Comparison of ENCODE assay signal across 9 mouse cellular contexts in the genomic region with DNA sequence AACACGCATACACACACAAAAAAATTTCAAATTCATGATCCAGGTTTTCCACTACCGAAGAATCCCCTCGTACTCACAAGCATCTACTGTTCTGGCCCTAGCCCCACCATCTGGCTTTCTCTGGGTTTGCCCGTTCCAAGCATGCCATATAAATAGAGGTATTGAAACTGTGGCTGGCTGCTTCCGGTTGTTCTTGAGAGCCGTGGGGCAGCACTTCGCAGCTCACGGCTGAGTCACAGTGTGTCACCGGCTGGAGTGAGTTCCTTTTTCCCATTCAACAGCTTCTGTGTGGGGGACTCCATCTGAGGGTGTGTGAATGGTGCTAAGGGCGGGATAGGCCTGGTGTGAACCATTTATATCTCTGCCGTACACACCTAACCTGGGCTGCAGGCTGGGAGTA. TPM values are rescaled to one million over a fixed set of nuclear protein-coding genes. Genes with fewer than 3 reads are reported as not detected.
DNase-seq lines count a peak whose midpoint lies in the region; ATAC-seq and TF ChIP-seq lines count a peak whose summit lies in the region.
"Had no signal": no experiment of that assay in that cellular context is flagged by ENCODE, and none has a peak within 500 bp of the region (broad histone marks: within the 10 kb centered on the region; RNA-seq: fewer than 3 reads in every experiment).

No protein-coding gene starts in this region.

- H3K4me1 ChIP-seq in midbrain, postnatal 0 days (ENCODE audit: insufficient read depth, low read length): no peaks in the 10 kb centered on the region
- 0 out of 2 replicates have a peak, but pooled peaks cover 8% of the 10 kb centered on the region for H3K4me1 ChIP-seq in midbrain, embryonic 14.5 days (ENCODE audit: control insufficient read depth, insufficient read depth, low read length)
- peaks cover 12% of the 10 kb centered on the region; the same call in 1 of the 2 replicates for H3K4me1 ChIP-seq in forebrain, embryonic 11.5 days (replicated peaks; ENCODE audit: control insufficient read depth, insufficient read depth, low read length)
- H3K4me1 ChIP-seq in hindbrain, embryonic 11.5 days (replicated peaks; ENCODE audit: control insufficient read depth, insufficient read depth, low read length): peaks cover 6% of the 10 kb centered on the region; the same call in 1 of the 2 replicates

- no peak overlapping the region for H3K9ac ChIP-seq in midbrain, postnatal 0 days (replicated peaks; ENCODE audit: low read length, poor library complexity, severe bottlenecking)
- H3K9ac ChIP-seq in midbrain, embryonic 14.5 days (replicated peaks; ENCODE audit: low read length): no peak overlapping the region
- H3K9ac ChIP-seq in forebrain, embryonic 11.5 days (ENCODE audit: low read length): no peak overlapping the region
- H3K9ac ChIP-seq in hindbrain, embryonic 11.5 days (ENCODE audit: low read depth, low read length): no peak overlapping the region
- H3K9ac ChIP-seq: limb, embryonic 13.5 days had no signal

- no peaks in the 10 kb centered on the region for H3K9me3 ChIP-seq in midbrain, postnatal 0 days (ENCODE audit: low read length)
- H3K9me3 ChIP-seq in midbrain, embryonic 14.5 days (ENCODE audit: control insufficient read depth, low read length): no peaks in the 10 kb centered on the region
- no peaks in the 10 kb centered on the region for H3K9me3 ChIP-seq in forebrain, embryonic 11.5 days (ENCODE audit: control insufficient read depth, low read length)
- H3K9me3 ChIP-seq in hindbrain, embryonic 11.5 days (ENCODE audit: control insufficient read depth, low read length): no peaks in the 10 kb centered on the region
- H3K9me3 ChIP-seq: limb, embryonic 13.5 days had no signal

- H3K4me2 ChIP-seq in midbrain, postnatal 0 days (ENCODE audit: low read depth, low read length, poor library complexity, severe bottlenecking): no peak overlapping the region
- no peak overlapping the region for H3K4me2 ChIP-seq in midbrain, embryonic 14.5 days (ENCODE audit: low read length)
- no peak overlapping the region for H3K4me2 ChIP-seq in forebrain, embryonic 11.5 days (ENCODE audit: low read depth, low read length, severe bottlenecking)
- no peak overlapping the region for H3K4me2 ChIP-seq in hindbrain, embryonic 11.5 days (replicated peaks; ENCODE audit: low read depth, low read length)
- H3K4me2 ChIP-seq: limb, embryonic 13.5 days had no signal

- H3K27me3 ChIP-seq in midbrain, postnatal 0 days (ENCODE audit: insufficient read depth, low read length): peaks cover 10% of the 10 kb centered on the region
- H3K27me3 ChIP-seq in midbrain, embryonic 14.5 days (ENCODE audit: control insufficient read depth, insufficient read depth, low read length): peaks cover 30% of the 10 kb centered on the region; the same call in 1 of the 2 replicates
- peaks cover 16% of the 10 kb centered on the region for H3K27me3 ChIP-seq in forebrain, embryonic 11.5 days (ENCODE audit: control insufficient read depth, insufficient read depth, low read length)
- peaks cover 24% of the 10 kb centered on the region for H3K27me3 ChIP-seq in hindbrain, embryonic 11.5 days (ENCODE audit: control insufficient read depth, insufficient read depth, low read length)

- TF ChIP-seq CTCF in midbrain, postnatal 0 days (IDR thresholded peaks at IDR 0.05): no peak

- DNase-seq in midbrain, postnatal 0 days (ENCODE audit: low spot score): peak; percentile 22
- no peak for DNase-seq in midbrain, embryonic 14.5 days
- peak; percentile 53 to 80 for DNase-seq in frontal cortex, postnatal 10 days (ENCODE audit: low spot score in 2 of 2)
- DNase-seq in left cerebral cortex, postnatal 36 days (ENCODE audit: low spot score in 2 of 2): peak; percentile 73 to 83
- peak; percentile 70 for DNase-seq in thymus, postnatal 0 days (ENCODE audit: low spot score)
- DNase-seq in forebrain, embryonic 11.5 days (ENCODE audit: low spot score): no peak
- no peak for DNase-seq in kidney, postnatal 14 days
- no peak for DNase-seq in hindbrain, embryonic 11.5 days (ENCODE audit: low spot score)

- H3K4me3 ChIP-seq in midbrain, postnatal 0 days (ENCODE audit: low read depth, low read length): no peak overlapping the region
- no peak overlapping the region for H3K4me3 ChIP-seq in midbrain, embryonic 14.5 days (replicated peaks; ENCODE audit: low read depth, low read length)
- no peak overlapping the region for H3K4me3 ChIP-seq in forebrain, embryonic 11.5 days (ENCODE audit: low read depth, low read length)
- no peak overlapping the region for H3K4me3 ChIP-seq in hindbrain, embryonic 11.5 days (ENCODE audit: low read depth, low read length)
- H3K4me3 ChIP-seq: limb, embryonic 13.5 days had no signal

- ATAC-seq in midbrain, postnatal 0 days (ENCODE audit: low FRiP score): no peak
- no peak for ATAC-seq in midbrain, embryonic 14.5 days (ENCODE audit: low FRiP score, low TSS enrichment)
- ATAC-seq in forebrain, embryonic 11.5 days (replicated peaks; ENCODE audit: low FRiP score): no peak
- ATAC-seq in hindbrain, embryonic 11.5 days (ENCODE audit: low FRiP score): no peak

- no peaks in the 10 kb centered on the region for H3K36me3 ChIP-seq in midbrain, postnatal 0 days (ENCODE audit: insufficient read depth, low read length)
- H3K36me3 ChIP-seq in midbrain, embryonic 14.5 days (ENCODE audit: control insufficient read depth, insufficient read depth, low read length): no peaks in the 10 kb centered on the region
- no peaks in the 10 kb centered on the region for H3K36me3 ChIP-seq in forebrain, embryonic 11.5 days (ENCODE audit: control insufficient read depth, insufficient read depth, low read length)
- no peaks in the 10 kb centered on the region for H3K36me3 ChIP-seq in hindbrain, embryonic 11.5 days (ENCODE audit: control insufficient read depth, insufficient read depth, low read length)

- WGBS in midbrain, postnatal 0 days: 87% methylated on average over 11 of the region's 11 CpGs
- WGBS in midbrain, embryonic 14.5 days: 91% methylated on average over 11 of the region's 11 CpGs
- 92% methylated on average over 11 of the region's 11 CpGs for WGBS in forebrain, embryonic 11.5 days
- 88% methylated on average over 11 of the region's 11 CpGs for WGBS in hindbrain, embryonic 11.5 days

- intact Hi-C loops in left cerebral cortex, postnatal 36 days (cut with DNase I): no loop called here

- H3K27ac ChIP-seq in midbrain, postnatal 0 days (ENCODE audit: low read depth, low read length): no peak overlapping the region
- H3K27ac ChIP-seq in midbrain, embryonic 14.5 days (replicated peaks; ENCODE audit: low read depth, low read length): no peak overlapping the region
- H3K27ac ChIP-seq in forebrain, embryonic 11.5 days (ENCODE audit: low read depth, low read length): no peak overlapping the region
- no peak overlapping the region for H3K27ac ChIP-seq in hindbrain, embryonic 11.5 days (ENCODE audit: low read depth, low read length)
- H3K27ac ChIP-seq: limb, embryonic 13.5 days had no signal

RNA-seq across cellular contexts. Expression of gene Adssl1, which starts 2.7 kb away (rescaled TPM):
- total RNA-seq in midbrain, postnatal 0 days (2014; rRNA removed): 2.0 and 4.1 TPM in 2 replicates
- 8.2 and 9.4 TPM in 2 replicates for polyA plus RNA-seq in midbrain, postnatal 0 days (2015; fragmentation: Nextera tagmentation; extraction: Ambion mirVana)
- polyA plus RNA-seq in midbrain, embryonic 14.5 days (2014; fragmentation: Nextera tagmentation; extraction: Ambion mirVana): 2.8 and 3.1 TPM in 2 replicates
- 10 to 100 TPM; 14.3 to 25.8 TPM for total RNA-seq in left cerebral cortex, postnatal 36 days (2021)
- polyA plus RNA-seq in thymus, postnatal 0 days (2015; fragmentation: Nextera tagmentation; extraction: Ambion mirVana): 10.1 and 10.6 TPM in 2 replicates
- polyA plus RNA-seq in forebrain, embryonic 11.5 days (2014; fragmentation: Nextera tagmentation; extraction: Ambion mirVana): 1.9 and 2.1 TPM in 2 replicates
- 2.1 and 2.6 TPM in 2 replicates for polyA plus RNA-seq in hindbrain, embryonic 11.5 days (2014; fragmentation: Nextera tagmentation; extraction: Ambion mirVana)

RNA-seq across cellular contexts. Expression of gene Siva1, which starts 27.3 kb away (rescaled TPM):
- 24.0 and 25.4 TPM in 2 replicates for total RNA-seq in midbrain, postnatal 0 days (2014; rRNA removed)
- polyA plus RNA-seq in midbrain, postnatal 0 days (2015; fragmentation: Nextera tagmentation; extraction: Ambion mirVana): 43.4 and 45.5 TPM in 2 replicates
- polyA plus RNA-seq in midbrain, embryonic 14.5 days (2014; fragmentation: Nextera tagmentation; extraction: Ambion mirVana): 62.3 and 63.9 TPM in 2 replicates
- total RNA-seq in left cerebral cortex, postnatal 36 days (2021): 10 to 100 TPM; 17.8 to 23.0 TPM
- polyA plus RNA-seq in thymus, postnatal 0 days (2015; fragmentation: Nextera tagmentation; extraction: Ambion mirVana): 174 and 203 TPM in 2 replicates
- 227 and 257 TPM in 2 replicates for polyA plus RNA-seq in forebrain, embryonic 11.5 days (2014; fragmentation: Nextera tagmentation; extraction: Ambion mirVana)
- 178 and 182 TPM in 2 replicates for polyA plus RNA-seq in hindbrain, embryonic 11.5 days (2014; fragmentation: Nextera tagmentation; extraction: Ambion mirVana)

RNA-seq across cellular contexts. Expression of gene Inf2, which starts 28.6 kb away (rescaled TPM):
- total RNA-seq in midbrain, postnatal 0 days (2014; rRNA removed): 3.6 and 3.7 TPM in 2 replicates
- polyA plus RNA-seq in midbrain, postnatal 0 days (2015; fragmentation: Nextera tagmentation; extraction: Ambion mirVana): 1.3 TPM in 2 replicates
- polyA plus RNA-seq in midbrain, embryonic 14.5 days (2014; fragmentation: Nextera tagmentation; extraction: Ambion mirVana): 0.89 and 1.6 TPM in 2 replicates
- 100 to 1,000 TPM; 128 to 143 TPM for total RNA-seq in left cerebral cortex, postnatal 36 days (2021)
- 2.2 and 3.1 TPM in 2 replicates for polyA plus RNA-seq in thymus, postnatal 0 days (2015; fragmentation: Nextera tagmentation; extraction: Ambion mirVana)
- 1.6 and 2.4 TPM in 2 replicates for polyA plus RNA-seq in forebrain, embryonic 11.5 days (2014; fragmentation: Nextera tagmentation; extraction: Ambion mirVana)
- polyA plus RNA-seq in hindbrain, embryonic 11.5 days (2014; fragmentation: Nextera tagmentation; extraction: Ambion mirVana): 1.2 and 1.4 TPM in 2 replicates

RNA-seq across cellular contexts. Expression of gene Akt1, which starts 57.5 kb away (rescaled TPM):
- total RNA-seq in midbrain, postnatal 0 days (2014; rRNA removed): 201 and 208 TPM in 2 replicates
- 93.1 and 93.3 TPM in 2 replicates for polyA plus RNA-seq in midbrain, postnatal 0 days (2015; fragmentation: Nextera tagmentation; extraction: Ambion mirVana)
- polyA plus RNA-seq in midbrain, embryonic 14.5 days (2014; fragmentation: Nextera tagmentation; extraction: Ambion mirVana): 64.8 and 82.1 TPM in 2 replicates
- 100 to 1,000 TPM; 143 to 162 TPM for total RNA-seq in left cerebral cortex, postnatal 36 days (2021)
- polyA plus RNA-seq in thymus, postnatal 0 days (2015; fragmentation: Nextera tagmentation; extraction: Ambion mirVana): 60.8 and 80.4 TPM in 2 replicates
- polyA plus RNA-seq in forebrain, embryonic 11.5 days (2014; fragmentation: Nextera tagmentation; extraction: Ambion mirVana): 99.4 and 123 TPM in 2 replicates
- 50.8 and 76.5 TPM in 2 replicates for polyA plus RNA-seq in hindbrain, embryonic 11.5 days (2014; fragmentation: Nextera tagmentation; extraction: Ambion mirVana)

Comparison
In these comparisons a context has a peak if more than half of its experiments do, and no peak if none do; other contexts are left out.
1. DNase-seq: peak in midbrain, postnatal 0 days (single experiment), frontal cortex, postnatal 10 days (2 of 2), left cerebral cortex, postnatal 36 days (2 of 2) and thymus, postnatal 0 days (single experiment); none in midbrain, embryonic 14.5 days (single experiment), forebrain, embryonic 11.5 days (single experiment), kidney, postnatal 14 days (single experiment) and hindbrain, embryonic 11.5 days (single experiment).